Mouse (Mus musculus) adrenal gland, adult 8-10 months (tissue): ENCODE measurements at regions not wholly inside any gene's neighbourhood (a gene's known extent, or its start where the extent isn't known, plus 50 kb on each side); places are given as distances from the start of the nearest gene placed in this dataset.
A peak's percentile ranks its signal among the peaks of the same experiment; 100 is the strongest.

ENCODE experiments used
- DNase-seq: peaks from one replicate; pipeline ENCODE4 v3.0.0; 2022
- microRNA-seq, 2 experiments: library from miRNA; unstranded; fragments of <30 nt; microRNA quantifications; one replicate each; pipeline ENCODE4 v1.2.0; 2022

DNA sequence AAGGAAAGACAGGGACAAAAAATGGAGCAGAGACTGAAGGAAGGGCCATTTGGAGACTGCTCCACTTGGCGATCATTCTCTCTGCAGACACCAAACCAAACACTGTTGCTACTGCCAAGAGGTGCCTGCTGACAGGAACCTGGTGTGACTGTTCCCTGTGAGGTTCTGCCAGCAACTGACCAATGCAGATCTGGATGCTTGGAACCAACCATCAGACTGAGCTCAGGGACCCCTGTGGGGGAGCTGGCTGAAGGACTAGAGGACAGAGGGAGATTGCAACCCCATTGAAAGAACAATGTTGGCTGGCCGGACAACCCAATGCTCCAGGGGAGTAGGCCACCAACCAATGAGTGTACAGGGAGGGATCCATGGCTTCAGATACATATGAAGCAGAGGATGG lies 139.2 kb upstream of the Cep126 start:
- no peak for DNase-seq

DNA sequence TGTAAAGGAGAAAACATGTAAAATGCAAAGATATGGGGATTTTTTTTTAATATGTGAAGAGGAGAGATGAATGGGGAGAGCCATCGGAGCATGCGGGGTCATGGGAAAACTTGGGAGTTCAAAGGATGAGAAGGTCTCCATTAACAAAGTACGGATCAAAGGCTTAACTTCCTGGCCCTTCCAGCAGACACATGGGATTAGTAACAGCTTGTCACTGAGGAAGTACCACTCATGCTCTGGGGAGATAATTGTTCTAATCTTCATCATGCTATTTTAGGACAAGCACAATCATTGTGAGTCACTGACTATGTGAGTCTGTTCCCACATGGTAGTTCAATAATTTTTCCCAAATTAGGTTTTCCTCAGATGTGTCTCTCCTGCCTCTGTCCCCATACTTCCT lies 115.4 kb upstream of the Cep126 start:
- DNase-seq, result no peak

DNA sequence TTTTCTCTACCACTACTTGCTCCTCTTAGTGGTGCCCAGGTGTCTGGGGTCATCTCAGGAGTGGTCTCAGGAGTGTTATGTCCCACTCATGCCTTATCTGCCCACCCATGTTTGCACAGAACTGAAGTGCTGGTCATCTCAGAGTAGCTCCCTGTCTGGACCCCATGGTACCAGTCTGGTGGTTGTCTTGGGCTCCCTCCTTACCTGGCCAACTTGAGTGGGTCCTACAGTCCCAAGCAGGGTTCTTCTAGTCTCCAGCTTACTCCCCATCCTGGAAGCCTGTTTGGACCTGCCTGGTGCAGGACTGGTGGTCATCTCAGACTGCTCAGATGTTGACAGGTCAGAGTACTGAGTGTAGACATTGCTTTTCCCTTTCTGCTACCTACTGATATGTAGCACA lies 94.0 kb upstream of the Cep126 start:
- DNase-seq, result no peak

DNA sequence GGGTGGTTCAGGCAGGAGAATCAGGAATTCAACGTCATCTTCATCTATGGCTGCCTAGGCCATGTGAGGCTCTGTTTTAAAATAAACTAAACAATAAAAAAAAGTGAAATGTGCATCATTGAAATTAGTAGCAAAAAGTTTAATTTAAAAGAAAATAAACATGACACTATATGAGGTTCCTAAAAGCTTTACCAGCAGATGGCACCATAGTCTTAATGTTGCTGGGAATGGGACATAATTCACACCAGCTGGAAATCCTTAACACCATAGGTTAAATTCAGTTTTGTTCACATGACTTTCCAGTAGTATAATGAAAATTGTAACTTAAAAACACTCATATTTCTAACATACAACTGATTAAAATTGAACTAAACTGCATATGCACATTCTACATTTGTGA lies 92.3 kb upstream of the Cep126 start:
- no peak for DNase-seq

DNA sequence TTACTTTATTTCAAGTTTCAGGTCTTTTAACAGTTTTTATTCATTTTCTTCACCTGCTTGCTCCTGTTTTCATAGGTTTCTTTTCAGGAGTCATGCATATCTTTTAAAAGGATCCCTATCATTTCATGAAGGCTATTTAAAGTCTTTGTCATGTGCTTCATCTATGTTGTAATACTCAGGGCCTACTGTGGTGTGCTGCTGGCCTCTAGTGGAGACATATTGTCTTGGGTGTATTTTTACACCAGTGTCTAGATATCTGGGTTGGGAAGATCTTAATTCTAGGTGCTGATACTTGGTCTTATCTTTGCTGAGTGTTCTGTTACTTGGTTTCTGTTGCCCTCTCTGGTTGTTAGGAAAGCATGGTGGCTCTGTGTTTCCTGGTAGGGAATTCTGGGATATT lies 74.8 kb upstream of the Cep126 start:
- DNase-seq, result peak; percentile 43

DNA sequence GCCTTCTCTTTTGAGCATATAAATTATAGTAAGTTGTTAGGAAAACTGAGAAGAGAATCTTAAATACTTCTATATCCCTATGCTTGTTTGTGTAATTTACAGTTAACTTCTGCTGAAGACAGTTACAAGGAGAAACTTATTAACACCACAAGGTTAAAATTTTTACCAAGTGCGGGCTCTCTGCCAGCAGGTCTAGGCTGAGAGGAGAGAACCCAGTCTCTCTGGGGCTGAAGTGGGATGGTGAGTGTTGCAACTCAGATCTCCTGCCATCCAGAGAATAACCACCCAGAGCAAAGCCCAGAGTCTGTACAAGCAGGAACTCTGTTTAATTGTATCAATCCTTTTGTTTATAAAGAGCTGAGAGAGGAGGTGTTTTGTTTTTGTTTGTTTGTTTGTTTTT lies 51.3 kb upstream of the Cep126 start:
- no peak for DNase-seq

Small RNAs in the stretch of these regions (microRNA-seq; reads per million reads assigned to microRNA genes)
- 0 reads per million in 2 experiments for gene Mir1899
